Mouse (Mus musculus) G1E (cell line): ENCODE data around the gene Cep85l.

Source experiments
- CTCF ChIP-seq: IDR thresholded peaks from 2 replicates; pipeline ENCODE4 v1.5.1; 2012; ENCODE audit warnings: low read depth, low read length, inconsistent platforms, mixed read lengths
- GATA2 ChIP-seq: IDR thresholded peaks from 2 replicates; pipeline ENCODE4 v1.6.1; 2012; ENCODE audit warnings: low read depth, low read length, inconsistent platforms, borderline replicate concordance

DNA sequence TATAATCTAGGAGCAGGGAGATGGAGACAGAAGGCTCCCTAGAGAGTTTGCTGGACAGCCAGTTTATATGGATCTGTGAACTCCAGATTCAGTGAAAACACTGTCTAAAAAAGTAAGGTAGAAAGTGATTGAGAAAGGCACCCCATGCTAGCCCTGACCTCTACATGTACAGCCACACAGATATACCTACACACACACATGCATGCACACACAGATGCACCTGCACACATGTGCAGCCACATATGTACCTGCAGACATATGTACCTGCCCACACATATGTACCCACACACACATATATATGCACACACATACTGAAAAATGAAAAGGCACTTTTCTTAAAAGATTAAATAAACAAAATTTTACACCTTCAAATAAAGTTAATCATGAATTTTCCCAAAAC is 53.4 kb downstream of the Cep85l start:
- TF ChIP-seq CTCF: no peak
- no peak for TF ChIP-seq GATA2
